Mouse (Mus musculus): ENCODE data around the gene Olfr1031.
A peak's percentile ranks its signal among the peaks of the same experiment; 100 is the strongest.
"Not testable (repeated sequence)": the region's sequence is repeated elsewhere in the genome, so short reads cannot be mapped to it uniquely, and the experiment has no call there.

Gene Olfr1031

GRCm38 (mm10) chr2:85990004-85990403 is at the start of gene Olfr1031:
Gene Olfr1031, plus strand, starts transcription at chr2:85990304.
- no peak for DNase-seq (ENCODE audit: low spot score)

DNA sequence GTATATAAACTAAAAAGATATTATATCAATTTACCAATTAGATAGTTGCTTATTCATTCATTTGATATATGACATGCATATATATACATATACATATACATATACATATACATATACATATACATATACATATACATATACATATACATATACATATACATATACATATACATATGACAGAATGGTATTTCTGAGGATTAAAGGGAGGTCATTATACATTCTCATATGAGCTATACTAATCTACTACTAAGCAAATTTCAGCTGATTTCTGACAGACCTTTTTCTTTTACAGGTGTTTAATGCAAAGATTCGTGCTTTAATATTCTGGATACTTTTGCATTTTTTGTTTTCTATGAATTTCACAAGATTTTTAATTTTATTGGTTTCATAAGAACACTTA is 40.0 kb upstream of the Olfr1031 start, which contains the start of gene Olfr1028:
TSS of gene Olfr1028 (plus strand) at position 301 of the 400 bp plus-strand sequence.
- no peak for DNase-seq (ENCODE audit: low spot score)

DNA sequence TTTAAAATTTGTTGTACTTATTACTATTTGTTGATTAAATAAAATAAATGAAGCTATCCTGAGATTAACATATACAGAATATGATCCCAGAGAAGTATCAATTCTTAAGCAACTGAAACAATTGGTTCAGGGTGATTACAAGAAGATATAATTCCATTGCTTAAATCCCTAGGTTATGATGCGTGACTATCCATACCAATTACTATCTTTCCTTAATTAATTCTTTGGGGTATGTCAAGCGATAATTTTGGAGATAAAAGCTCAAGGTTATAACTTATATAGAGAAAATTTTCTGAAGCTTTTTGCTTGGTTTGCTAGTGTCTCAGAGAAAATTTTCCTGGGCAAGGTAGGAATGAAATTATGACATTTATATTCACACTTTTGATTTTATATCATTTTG is 16.5 kb upstream of the Olfr1031 start, which contains the start of gene Olfr1029:
TSS of gene Olfr1029 (plus strand) at position 301 of the 400 bp plus-strand sequence.
- no peak for DNase-seq (ENCODE audit: low spot score)

GRCm38 (mm10) chr2:85978976-85979375 is 11.1 kb upstream of the Olfr1031 start, which contains the start of gene Olfr1030:
Gene Olfr1030, plus strand, starts transcription at chr2:85979276.
- no peak for DNase-seq (ENCODE audit: low spot score)

GRCm38 (mm10) chr2:86005240-86005639 is 15.1 kb downstream of the Olfr1031 start, which contains the start of gene Olfr1032:
Gene Olfr1032, plus strand, starts transcription at chr2:86005540.
- DNase-seq (ENCODE audit: low spot score), result no peak

DNA sequence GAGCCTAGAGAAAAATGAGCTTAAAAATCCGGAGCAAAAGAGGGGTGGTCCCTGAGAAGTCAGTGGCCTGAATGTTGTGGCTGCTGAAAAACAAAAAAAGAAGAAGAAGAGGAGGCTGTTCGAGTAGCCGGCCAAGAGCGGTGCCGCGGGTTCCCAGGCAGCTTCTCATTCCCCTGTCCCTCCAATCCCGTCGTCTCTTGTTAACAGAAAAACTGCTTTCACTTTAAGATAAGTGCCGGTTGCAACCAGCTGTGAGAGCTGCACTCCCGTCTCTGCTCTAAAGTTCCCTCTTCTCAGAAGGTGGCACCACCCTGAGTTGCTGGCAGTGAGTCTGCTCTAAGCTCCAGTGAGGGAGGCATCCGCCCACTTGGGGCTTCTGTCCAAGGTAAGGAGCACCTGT is 30.3 kb downstream of the Olfr1031 start, which contains the start of gene Olfr1033:
TSS of gene Olfr1033 (plus strand) at position 228 of the 400 bp plus-strand sequence.
- DNase-seq (ENCODE audit: low spot score), result peak; percentile 20

DNA sequence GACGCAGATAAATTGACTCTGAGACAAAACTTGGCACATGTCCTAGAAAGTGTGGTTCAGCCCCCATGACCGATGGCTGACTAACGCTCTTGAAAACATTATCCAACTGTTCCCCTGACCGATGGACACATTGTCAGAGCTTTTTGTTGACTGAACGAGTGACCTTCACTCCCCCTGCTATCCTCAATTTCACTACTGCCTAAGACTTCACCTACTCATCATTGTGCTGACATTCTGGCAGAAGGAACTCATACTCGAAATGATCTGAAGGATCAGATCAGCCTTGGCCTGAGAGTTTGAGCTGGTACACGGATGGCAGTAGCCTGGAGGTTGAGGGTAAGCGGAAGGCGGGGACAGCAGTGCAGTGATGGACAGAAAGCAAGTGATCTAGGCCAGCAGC is 31.4 kb downstream of the Olfr1031 start:
- not testable (repeated sequence) for DNase-seq (ENCODE audit: low spot score)
